Mouse (Mus musculus): ENCODE measurements at regions not wholly inside any gene's neighbourhood (a gene's known extent, or its start where the extent isn't known, plus 50 kb on each side); places are given as distances from the start of the nearest gene placed in this dataset.

GRCm38 (mm10) chr7:71936690-71937089 lies 369.7 kb downstream of the Mctp2 start:
- H3K4me3 ChIP-seq (ENCODE audit: low read length) = no peak overlapping the region
- H3K27me3 ChIP-seq (ENCODE audit: insufficient read depth, low read length) = no peaks in the 10 kb centered on the region
- H3K4me2 ChIP-seq (ENCODE audit: low read depth, low read length) = no peak overlapping the region
- WGBS = 64% methylated on average over 4 of the region's 4 CpGs
- no peaks in the 10 kb centered on the region for H3K9me3 ChIP-seq (ENCODE audit: low read length)
- no peak for TF ChIP-seq CTCF (IDR thresholded peaks at IDR 0.05; ENCODE audit: low read depth)
- H3K36me3 ChIP-seq (ENCODE audit: insufficient read depth, low read length) = no peaks in the 10 kb centered on the region
- ATAC-seq = no peak
- DNase-seq (ENCODE audit: low spot score) = no peak
- no peak overlapping the region for H3K9ac ChIP-seq (replicated peaks; ENCODE audit: low read length)
- H3K27ac ChIP-seq = no peak overlapping the region
- H3K4me1 ChIP-seq (ENCODE audit: insufficient read depth, low read length) = no peaks in the 10 kb centered on the region
